Mouse (Mus musculus) frontal cortex, adult (tissue): ENCODE data around the gene Cntnap1.

ENCODE experiments used
- ATAC-seq: cut with Nextera tagmentation; 2 replicates; pipeline ENCODE4 v1.9.2; 2017; ENCODE audit warnings: mild to moderate bottlenecking, moderate library complexity, mixed read lengths; ENCODE audit not compliant: low TSS enrichment

Cntnap1 gene

DNA sequence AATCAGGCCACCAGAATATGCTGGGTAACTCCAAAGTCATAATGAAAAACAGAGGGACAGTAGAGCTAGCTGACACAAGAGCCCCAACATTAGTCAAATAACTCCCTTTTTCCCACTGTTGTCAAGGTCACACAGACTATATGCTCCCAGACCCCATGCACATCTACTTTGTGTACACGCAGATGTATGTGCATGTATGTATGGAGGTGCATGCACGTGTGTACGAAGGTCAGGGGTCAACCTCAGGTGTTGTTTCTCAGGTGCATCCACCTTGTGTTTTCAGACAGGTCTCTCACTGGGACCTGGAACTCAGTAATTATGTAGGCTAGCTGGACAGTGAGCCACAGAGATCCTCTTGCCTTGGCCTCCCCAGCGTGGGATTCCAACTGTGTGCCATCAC is 15.1 kb downstream of the Cntnap1 start:
- ATAC-seq: no peak

DNA sequence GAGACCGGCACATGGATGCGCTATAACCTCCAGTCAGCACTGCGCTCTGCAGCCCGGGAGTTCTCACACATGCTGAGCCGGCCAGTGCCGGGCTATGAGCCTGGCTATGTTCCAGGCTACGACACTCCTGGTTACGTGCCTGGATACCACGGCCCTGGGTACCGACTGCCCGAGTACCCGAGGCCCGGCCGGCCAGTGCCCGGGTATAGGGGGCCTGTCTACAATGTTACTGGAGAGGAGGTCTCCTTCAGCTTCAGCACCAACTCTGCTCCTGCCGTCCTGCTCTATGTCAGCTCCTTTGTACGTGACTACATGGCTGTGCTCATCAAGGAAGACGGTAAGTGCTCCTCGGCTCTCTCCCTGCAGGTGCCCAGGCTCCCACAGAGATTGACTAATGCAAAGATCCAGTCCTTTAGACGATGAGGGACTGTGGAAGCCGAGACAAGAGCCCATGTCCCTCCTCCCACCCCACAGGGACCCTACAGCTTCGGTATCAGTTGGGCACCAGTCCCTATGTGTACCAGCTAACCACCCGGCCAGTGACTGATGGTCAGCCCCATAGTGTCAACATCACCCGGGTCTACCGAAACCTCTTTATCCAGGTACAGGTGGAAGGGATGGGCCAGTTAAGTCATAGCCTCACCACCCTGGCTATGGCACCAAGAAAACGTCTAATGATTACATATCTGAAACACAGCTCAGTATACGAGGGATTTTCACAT is 16.4 kb downstream of the Cntnap1 start:
- ATAC-seq: no peak

DNA sequence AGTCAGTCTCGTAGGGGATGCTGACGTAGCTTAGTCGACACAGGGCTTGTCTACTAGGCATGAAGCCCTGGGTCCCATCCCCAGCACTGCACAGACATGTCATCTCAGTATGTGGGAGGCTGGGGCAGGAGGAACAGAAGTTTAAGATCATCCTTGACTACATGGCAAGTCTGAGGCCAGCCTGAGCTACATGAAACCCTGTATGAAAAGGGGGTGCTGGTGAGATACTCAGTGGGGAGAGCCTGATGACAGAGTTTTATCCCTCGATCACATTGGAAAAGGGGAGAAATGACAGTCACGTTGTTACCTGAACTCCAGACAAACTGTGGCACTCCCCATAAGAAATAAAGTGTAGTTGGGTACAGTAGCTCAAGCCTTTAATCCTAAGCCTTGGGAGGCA is 17.2 kb downstream of the Cntnap1 start:
- no peak for ATAC-seq

DNA sequence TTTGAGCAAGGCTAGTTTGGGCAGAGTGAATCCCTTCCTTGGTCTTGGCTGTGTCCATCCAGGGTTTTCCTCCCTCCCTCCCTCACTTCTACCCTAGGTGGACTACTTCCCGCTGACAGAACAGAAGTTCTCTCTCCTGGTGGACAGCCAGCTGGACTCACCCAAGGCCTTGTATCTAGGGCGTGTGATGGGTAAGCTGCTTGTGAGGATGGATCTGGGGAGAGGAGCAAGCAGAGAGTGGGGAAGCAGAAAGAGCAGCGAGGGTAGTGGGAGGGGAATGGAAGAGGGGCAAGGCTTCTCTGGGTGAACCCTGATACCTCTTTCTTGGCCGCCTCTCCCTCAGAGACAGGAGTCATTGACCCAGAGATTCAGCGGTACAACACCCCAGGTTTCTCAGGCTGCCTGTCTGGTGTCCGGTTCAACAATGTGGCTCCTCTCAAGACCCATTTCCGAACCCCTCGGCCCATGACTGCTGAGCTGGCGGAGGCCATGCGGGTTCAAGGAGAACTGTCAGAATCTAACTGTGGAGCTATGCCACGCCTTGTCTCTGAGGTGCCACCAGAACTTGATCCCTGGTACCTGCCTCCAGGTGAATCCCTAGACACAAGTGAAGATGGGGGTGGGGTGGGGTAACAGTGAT is 18.0 kb downstream of the Cntnap1 start:
- ATAC-seq: no peak

DNA sequence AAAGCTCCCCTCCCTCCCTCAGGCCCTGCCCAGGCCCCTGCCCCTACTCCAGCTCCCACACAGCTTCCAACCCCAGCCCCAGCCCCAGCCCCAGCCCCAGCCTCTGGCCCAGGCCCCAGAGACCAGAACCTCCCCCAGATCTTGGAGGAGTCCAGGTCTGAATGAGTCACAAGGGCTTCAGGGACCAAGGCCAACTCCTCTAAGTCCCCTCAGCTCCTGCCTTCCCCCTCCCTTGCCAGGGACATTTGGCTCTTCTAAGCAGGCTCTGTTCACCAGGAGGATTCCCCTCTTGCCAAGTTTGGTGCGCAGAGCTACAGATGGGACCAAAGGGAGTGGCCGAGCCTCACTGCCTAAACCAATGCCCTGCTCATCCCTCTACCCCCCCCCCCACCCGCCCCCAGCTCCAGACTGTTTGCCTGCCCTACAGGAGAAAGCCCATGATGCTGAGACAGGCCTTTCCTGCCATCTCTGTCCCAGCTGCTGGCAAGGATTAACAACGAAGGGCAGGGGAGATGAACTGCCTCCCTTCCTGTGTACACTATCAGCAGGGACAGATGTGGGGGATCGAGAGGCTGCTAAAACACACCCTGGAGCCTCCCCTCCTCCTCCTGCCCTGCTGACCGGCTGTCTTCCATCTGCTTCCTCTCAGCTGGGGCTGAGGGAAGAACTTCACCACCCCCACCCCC is 19.3 kb downstream of the Cntnap1 start:
- peak; percentile 42; the same call in 1 of the 2 replicates for ATAC-seq

DNA sequence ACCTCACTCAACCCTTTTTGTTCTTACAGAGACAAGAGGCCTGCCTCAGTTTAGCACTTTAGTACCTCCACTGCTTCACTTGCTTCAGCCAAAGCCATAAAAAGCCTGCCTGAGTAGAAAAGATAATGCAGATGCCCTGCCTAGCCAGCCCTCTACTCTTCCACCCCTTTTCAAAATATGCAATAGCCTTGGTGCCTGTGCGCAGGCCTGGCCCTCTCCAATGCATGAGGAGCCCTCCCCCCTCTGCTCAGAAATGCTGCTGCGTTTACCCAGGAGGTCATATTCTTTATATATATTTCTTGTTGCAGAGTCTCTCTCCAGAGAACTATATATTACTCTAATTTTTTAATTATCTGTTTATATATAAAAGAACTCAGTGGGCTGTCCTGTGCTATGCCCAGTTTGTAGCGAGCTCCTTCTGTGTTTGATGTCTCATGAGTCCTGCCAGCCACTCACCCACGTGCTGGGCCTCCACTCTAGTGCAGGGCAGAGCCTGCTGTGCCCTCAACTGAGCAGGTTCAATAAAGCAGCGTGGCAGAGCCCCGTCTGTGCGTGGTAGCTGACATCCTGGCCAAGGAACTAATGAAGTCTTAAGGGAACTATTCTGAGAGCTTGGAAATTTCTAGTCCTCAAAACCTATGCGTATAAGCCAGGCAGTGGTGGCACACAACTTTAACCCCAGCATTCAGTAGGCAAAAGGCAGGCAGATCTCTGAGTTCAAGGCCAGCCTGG is 20.0 kb downstream of the Cntnap1 start:
- no peak for ATAC-seq

DNA sequence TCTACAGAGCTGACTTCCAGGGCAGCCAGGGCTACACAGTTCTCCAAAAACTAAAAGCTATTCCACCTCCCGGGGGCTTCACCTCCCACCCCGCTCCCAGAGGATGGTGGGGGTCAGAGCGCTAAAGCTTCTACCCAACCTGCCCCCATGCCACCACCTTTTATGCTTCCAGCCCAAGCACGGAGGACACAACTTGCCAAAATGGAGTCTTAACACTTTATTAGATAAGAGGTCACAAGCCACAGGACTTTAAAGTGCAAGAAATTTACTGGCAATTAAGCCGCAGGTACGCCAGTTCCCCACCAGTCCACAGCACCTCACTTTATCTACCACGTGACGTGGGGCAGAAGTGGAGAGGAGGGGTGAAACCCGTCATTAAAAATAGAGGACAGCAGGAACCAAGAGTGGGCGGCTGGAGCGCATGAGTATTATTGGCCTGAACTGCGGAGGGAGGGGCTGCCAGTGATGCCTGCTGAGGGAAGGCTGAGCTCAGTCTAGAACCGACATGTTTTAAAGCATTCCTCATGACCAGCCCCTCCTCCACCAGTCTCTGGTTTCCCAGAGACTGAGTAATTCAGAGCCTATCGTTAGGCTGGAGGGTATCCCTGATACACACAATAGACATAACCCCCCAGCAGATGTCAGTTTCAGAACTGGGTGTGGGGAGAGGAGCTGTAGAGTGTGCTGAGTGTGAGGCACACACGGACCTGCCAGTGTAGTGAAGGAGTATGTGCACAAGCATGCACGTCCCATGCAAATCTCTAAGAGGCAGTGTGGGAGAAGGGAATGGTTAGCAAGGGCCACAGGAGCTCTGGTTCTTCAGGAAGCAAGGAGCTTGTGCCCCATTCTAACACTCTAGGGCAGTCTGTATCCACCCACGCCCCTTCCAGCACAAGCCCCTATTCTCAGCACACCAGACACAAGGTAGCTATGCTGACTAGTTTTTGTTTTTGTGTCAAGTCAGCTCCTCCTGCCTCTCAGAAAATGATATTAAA is 20.9 kb downstream of the Cntnap1 start:
- peak; percentile 16; the same call in 1 of the 2 replicates for ATAC-seq

DNA sequence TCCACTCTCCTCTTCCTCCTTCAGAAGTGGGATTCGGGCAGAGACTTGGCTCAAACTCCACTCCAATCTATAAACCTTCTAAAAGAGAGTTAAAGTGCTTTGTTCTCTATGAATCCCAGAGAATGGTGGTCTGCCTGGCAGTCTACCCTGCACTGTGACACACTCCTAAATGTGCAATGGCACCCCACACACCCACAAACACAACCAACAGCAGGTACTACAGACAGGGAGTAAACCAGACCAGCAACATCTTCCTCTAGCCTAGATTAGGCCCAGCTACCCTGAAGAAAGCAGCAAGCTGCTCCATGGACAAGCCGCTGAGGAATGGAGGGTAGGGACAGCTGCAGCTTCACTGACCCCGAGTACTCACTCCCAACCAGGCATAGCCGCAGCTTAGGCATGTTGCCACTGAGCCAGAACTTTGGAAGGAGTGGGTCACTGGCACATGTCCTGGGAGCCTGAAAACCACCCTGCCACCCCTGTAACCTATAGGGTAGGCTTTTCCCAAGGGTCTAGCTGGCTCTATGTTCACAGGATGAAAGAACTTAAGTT is 21.7 kb downstream of the Cntnap1 start:
- no peak for ATAC-seq

DNA sequence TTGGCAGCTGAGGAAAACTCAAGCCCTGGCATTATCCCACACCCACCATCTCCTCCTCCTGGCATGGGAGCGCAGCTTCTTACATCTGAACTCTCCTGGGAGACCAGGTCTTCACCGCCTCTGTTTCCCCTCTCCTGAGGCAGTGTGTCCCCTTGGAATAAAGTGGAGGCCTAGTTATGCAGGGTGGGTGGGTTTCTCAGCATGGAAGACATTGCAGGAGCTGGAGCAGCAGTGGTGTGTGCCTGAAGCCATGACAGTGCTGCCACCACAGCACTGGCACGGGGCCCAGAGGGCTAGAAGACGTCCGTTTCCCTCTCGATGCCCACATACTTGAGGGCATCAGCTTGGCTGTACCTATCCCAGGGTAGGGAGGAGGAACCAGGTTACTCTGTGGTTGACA is 22.3 kb downstream of the Cntnap1 start:
- no peak for ATAC-seq

DNA sequence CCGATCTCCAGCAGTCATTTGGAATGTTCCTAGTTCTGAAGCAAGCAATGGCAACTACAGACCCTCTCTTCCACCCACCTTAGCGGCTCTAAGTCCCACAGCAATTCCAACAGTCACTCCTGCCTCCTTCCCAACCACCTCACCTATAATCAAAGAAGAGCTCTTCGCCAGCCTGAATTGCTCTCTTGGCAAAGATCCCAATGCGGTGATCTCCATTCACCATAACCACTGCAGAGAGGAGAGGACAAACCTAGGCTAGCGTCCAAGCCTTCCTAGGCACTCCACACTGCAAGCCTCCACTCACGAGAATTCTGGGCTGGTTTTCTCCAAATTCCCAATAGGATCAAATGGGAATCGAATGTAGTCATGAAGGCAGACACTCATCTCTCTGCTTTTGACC is 22.8 kb downstream of the Cntnap1 start:
- no peak for ATAC-seq

DNA sequence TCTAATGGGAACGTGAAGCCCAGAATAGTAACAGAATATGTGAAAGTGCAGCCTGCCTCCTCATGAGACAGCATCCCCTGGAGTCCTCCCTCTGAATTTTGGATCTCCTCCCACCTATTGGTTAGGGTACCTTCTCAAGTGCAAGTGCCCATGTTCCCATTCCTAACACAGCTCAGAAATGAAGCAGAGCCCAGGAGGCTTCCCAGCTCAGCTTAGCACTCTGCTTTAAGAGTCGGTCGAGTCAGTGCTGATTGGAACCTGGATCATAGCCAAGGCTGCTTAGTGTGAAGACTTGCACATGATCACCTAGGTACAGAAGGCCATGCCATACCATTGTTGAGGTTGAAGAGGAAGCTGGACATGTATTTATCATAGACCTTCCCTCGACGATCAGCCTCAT is 23.8 kb downstream of the Cntnap1 start:
- ATAC-seq: no peak

DNA sequence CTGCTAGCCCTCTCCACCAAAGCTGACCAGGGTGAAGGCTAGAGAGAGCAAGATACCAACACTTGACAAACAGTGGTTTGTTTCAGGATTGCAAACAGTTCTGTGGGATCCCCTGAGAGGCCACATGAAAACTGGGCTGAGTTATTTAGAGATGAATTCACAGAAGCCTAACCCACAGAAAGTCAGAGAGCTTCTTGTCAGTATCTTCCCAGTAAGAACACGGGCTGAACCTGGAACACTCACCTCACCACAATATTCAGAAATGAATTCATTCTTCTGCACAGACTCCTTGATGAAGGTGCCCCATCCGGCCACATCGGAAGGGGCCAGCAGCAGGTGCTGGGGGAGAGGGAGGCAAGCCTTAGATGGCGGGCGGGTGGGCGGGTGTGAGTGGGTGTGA is 24.3 kb downstream of the Cntnap1 start:
- ATAC-seq: no peak

DNA sequence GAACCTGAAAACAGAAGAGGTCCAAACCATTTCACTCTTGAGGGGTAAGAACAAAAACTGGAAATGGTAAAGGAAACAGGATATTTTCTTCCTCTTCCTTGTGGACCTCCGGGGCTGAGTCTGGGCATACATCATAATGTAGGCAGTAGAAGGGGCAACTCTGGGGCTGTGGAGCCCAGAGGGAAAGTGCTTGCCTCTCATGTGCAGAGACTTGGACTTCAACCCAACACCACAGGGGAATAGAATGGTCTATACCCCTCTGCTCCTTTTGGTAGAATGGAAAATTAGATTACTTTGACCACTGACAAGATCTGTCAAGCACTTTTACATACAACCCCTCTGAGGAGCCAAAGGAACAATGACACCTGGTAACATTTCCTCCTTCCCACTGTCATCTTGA is 24.8 kb downstream of the Cntnap1 start:
- ATAC-seq: no peak

DNA sequence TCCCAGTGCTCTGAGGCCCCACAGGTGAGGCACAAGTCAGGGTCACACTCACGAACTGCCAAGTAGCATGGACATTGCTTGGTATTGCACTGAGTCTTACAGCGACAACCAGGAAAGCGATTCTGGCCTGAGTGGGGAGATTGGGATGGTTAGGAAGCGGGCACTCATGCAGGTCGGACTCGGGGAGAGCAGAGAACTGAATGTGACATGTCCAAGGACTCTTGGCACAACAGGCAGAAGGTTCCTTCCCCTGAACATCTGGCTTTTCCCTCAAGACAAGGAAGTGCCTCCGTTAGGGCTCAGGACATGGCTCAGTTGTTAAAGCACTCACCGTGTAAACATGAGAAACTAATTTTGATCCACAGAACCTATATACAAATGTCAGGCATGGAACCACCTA is 25.2 kb downstream of the Cntnap1 start:
- ATAC-seq: no peak

DNA sequence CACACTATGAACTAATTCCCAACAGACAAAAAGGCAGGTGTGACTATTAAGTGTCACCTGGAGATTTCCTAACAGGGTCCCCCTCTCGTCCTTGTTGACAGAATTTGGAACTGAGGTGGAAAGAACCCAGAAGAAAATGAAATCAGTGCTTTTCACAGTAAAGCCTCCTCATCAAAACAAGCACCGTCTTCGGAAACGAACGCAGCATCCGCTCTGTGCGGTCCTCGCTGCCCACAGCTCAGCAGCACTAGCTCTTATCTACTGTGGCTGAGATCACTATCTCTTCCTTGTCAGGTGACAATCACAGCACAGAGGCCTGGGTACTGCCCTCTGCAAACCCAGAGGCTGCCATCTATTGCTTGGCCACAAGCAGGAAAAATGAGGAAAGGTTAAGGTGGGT is 25.9 kb downstream of the Cntnap1 start:
- no peak for ATAC-seq

DNA sequence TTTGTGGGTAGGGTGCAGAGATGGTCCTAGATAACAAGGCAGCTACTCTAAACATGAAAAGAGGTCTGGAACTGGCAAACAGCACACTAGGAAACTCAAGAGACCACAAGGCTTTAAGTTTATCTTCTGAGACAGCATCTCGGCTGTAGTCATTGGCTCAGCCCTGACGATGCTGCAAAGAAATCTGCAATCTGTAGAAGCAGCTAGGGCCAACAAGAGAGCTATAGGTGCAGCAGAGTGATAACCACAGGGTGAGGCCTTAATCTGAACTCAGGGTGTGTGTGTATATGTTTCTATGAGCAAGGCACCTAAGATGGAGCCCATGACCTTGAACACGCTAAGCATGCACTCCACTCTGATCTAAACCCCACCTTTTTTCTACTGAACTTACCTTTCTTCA is 29.2 kb downstream of the Cntnap1 start:
- ATAC-seq: no peak

DNA sequence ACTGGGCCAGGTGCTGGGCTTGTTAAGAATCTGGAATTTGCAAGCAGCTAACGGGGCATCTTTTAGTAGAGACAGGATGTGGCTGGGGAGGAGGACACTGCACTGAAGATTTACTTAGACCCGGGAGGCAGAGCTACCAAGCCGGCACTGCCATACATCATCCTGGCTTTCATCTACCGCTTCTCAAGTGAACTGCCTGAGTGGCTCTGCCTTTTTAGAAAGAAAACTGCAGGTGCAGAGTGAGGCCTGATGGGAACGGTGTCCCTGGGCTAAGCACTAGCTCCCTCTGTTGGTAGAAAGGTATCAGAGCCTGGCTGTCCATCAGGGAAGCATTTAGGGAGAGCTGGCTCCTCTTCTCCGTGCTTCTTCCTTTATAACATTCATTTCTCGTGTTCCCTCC is 30.7 kb downstream of the Cntnap1 start:
- peak; percentile 88 for ATAC-seq

DNA sequence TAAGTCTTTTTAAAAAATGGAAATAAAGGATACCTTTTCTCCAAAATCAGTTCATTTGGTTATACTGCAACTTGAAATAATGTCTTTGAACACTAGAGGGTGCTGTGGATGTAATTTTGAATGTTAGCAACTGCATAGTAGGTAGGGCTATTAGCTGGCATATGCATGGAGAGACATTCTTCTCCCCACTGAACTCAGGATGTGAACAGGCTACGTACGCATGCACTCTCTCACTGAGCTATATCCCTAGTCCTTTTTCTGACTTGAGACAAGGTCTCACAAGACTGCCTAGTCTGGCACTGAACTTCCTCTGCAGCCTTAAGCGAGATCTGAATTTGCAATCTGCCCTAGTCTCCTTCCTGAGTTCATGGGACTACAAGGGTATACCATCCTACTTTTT is 41.6 kb downstream of the Cntnap1 start:
- peak; percentile 41; the same call in 1 of the 2 replicates for ATAC-seq

DNA sequence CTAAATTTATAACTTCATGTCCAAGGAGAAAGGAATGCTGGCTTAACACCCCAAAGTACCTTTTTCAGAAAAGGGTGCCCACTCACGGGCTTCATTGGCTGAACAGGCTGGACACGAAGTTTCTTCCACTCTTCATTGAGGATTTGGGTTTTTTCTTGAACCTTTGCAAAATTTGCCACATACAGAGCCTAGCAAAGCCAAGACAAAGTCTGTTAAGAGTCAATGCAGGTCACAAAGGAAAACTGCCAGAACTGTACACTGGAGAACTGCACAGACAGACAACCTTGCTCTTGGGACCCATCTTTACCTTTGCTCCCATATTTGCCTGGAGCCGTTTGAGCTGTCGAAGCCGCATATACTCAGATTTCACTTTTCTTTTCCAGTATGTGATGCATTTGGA is 46.6 kb downstream of the Cntnap1 start:
- ATAC-seq: no peak

DNA sequence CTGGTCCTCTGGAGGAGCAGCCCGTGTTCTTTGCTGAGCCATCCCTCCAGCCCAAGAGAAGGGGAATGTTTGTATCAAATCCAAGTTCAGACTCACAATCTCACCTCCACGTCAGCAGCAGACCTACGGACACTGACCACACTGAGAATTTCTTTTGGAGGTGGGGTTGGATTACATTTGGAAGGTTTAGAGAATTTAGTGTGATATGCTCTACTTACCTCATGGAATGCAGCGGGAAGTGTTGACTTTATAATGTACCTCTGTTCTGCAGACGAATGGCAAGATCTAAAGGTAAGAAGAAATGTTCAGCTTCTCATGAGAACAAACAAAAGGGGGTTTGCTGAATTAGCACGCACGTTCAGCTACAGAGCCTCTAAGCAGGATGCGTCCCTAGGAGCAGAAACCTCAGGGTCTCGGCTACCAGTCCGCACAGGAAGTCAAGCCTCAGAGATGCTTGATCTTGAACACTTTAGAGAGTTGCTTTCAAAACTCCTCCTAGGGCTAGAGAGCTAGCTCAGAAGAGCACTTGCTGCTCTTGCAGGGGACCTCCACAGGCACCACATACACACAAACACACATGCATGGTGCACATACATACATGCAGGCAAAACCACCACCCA is 48.2 kb downstream of the Cntnap1 start:
- ATAC-seq: no peak
